Mouse (Mus musculus): ENCODE results near the gene Foxr2. TPM values are rescaled to one million over a fixed set of nuclear protein-coding genes. Genes with fewer than 3 reads are reported as not detected.

Foxr2 gene
- total RNA-seq (2012; rRNA removed), result not detected in 2 replicates
- not detected for polyA plus RNA-seq (2012; ENCODE audit: insufficient read depth in 1 of 2, insufficient read length in 2 of 2, low read depth in 1 of 2, low replicate concordance in 2 of 2, missing spikeins in 1 of 2)

- H3K27ac ChIP-seq (ENCODE audit: control insufficient read depth, low read depth, low read length), result no peak within 1 kb of the TSS
- no peak for DNase-seq (ENCODE audit: low read depth, low spot score)
- H3K9me3 ChIP-seq (replicated peaks; ENCODE audit: insufficient read depth, low read length), result no peaks in the 10 kb centered on the region
- no peaks in the 10 kb centered on the region for H3K36me3 ChIP-seq (ENCODE audit: control insufficient read depth in 1 of 2, insufficient read depth in 2 of 2, low read length in 2 of 2)
- TF ChIP-seq ZC3H11A (IDR thresholded peaks at IDR 0.05; ENCODE audit: low read depth, low read length) (no peak), UBTF (IDR thresholded peaks at IDR 0.05; ENCODE audit: borderline replicate concordance, insufficient read depth, low read depth, low read length) (no peak), KAT2A (conservative IDR thresholded peaks at IDR 0.05; ENCODE audit: low read depth, low read length) (no peak), RAD21 (IDR thresholded peaks at IDR 0.05; ENCODE audit: low read depth, low read length) (no peak), MYC (IDR thresholded peaks at IDR 0.05; ENCODE audit: low read depth, low read length) (no peak), MAX (IDR thresholded peaks at IDR 0.05; ENCODE audit: low read length) (no peak), BHLHE40 (IDR thresholded peaks at IDR 0.05; ENCODE audit: borderline replicate concordance, low read depth, low read length) (no peak), POLR2AphosphoS2 (IDR thresholded peaks at IDR 0.05; ENCODE audit: low read length) (no peak), GABPA (IDR thresholded peaks at IDR 0.05; ENCODE audit: low read depth, low read length) (no peak), HCFC1 (IDR thresholded peaks at IDR 0.05; ENCODE audit: low read depth, low read length) (no peak), ZKSCAN1 (IDR thresholded peaks at IDR 0.05; ENCODE audit: low read depth, low read length) (no peak), POLR2AphosphoS5 (IDR thresholded peaks at IDR 0.05; ENCODE audit: borderline replicate concordance, low read depth, low read length) (no peak), USF2 (IDR thresholded peaks at IDR 0.05; ENCODE audit: borderline replicate concordance in 1 of 2, insufficient read depth in 1 of 2, low read depth in 1 of 2, low read length in 2 of 2) (no peak), MAZ (IDR thresholded peaks at IDR 0.05; ENCODE audit: low read depth, low read length) (no peak), E2F4 (IDR thresholded peaks at IDR 0.05; ENCODE audit: borderline replicate concordance, low read depth, low read length) (no peak), POLR2A (IDR thresholded peaks at IDR 0.05; ENCODE audit: control insufficient read depth in 1 of 2, insufficient read depth in 1 of 2, low read depth in 1 of 2, low read length in 2 of 2, poor library complexity in 1 of 2) (no peak), CHD2 (IDR thresholded peaks at IDR 0.05; ENCODE audit: low read length) (no peak), SIN3A (IDR thresholded peaks at IDR 0.05; ENCODE audit: low read length) (no peak), ELF1 (IDR thresholded peaks at IDR 0.05; ENCODE audit: low read depth, low read length) (no peak), TAL1 (IDR thresholded peaks at IDR 0.05; ENCODE audit: low read length) (no peak)
- no peak within 1 kb of the TSS for H3K9ac ChIP-seq (ENCODE audit: control insufficient read depth, low read depth, low read length, poor library complexity, severe bottlenecking)
- H3K27me3 ChIP-seq (ENCODE audit: control insufficient read depth in 1 of 2, insufficient read depth in 2 of 2, low read length in 2 of 2), result no peaks in the 10 kb centered on the region
- no peaks in the 10 kb centered on the region for H3K79me2 ChIP-seq (ENCODE audit: control insufficient read depth, insufficient read depth, low read length, poor library complexity)
- no peak within 1 kb of the TSS for H3K4me3 ChIP-seq (ENCODE audit: control insufficient read depth in 1 of 2, insufficient read depth in 1 of 2, low read depth in 2 of 2, low read length in 2 of 2)
- H3K4me1 ChIP-seq (ENCODE audit: control insufficient read depth in 1 of 2, insufficient read depth in 2 of 2, low read length in 2 of 2), result no peaks in the 10 kb centered on the region
These were observed at the start of gene Foxr2 for GRCm38 (mm10) chrX:153118486-153118885. Foxr2 (plus strand) TSS chrX:153118786.

- no peak for TF ChIP-seq NELFE (IDR thresholded peaks at IDR 0.05; ENCODE audit: low read depth, low read length)
- TF ChIP-seq SIN3A (IDR thresholded peaks at IDR 0.05; ENCODE audit: low read length), result no peak
- no peak for TF ChIP-seq GABPA (IDR thresholded peaks at IDR 0.05; ENCODE audit: low read depth, low read length)
- TF ChIP-seq MAZ (IDR thresholded peaks at IDR 0.05; ENCODE audit: low read depth, low read length), result no peak
- no peak for TF ChIP-seq TCF12 (IDR thresholded peaks at IDR 0.05; ENCODE audit: low read depth, low read length)
- TF ChIP-seq E2F4 (IDR thresholded peaks at IDR 0.05; ENCODE audit: borderline replicate concordance, low read depth, low read length), result no peak
- Histone ChIP-seq H3K9ac (ENCODE audit: control insufficient read depth, low read depth, low read length, poor library complexity, severe bottlenecking) (no peak overlapping the region), H3K79me2 (ENCODE audit: control insufficient read depth, insufficient read depth, low read length, poor library complexity) (no peaks in the 10 kb centered on the region), H3K4me1 (ENCODE audit: control insufficient read depth in 1 of 2, insufficient read depth in 2 of 2, low read length in 2 of 2) (no peaks in the 10 kb centered on the region), H3K9me3 (replicated peaks; ENCODE audit: insufficient read depth, low read length) (no peaks in the 10 kb centered on the region), H3K27ac (ENCODE audit: control insufficient read depth, low read depth, low read length) (no peak overlapping the region), H3K27me3 (ENCODE audit: control insufficient read depth in 1 of 2, insufficient read depth in 2 of 2, low read length in 2 of 2) (no peaks in the 10 kb centered on the region), H3K36me3 (ENCODE audit: control insufficient read depth in 1 of 2, insufficient read depth in 2 of 2, low read length in 2 of 2) (no peaks in the 10 kb centered on the region), H3K4me3 (ENCODE audit: control insufficient read depth in 1 of 2, insufficient read depth in 1 of 2, low read depth in 2 of 2, low read length in 2 of 2) (no peak overlapping the region)
- no peak for DNase-seq (ENCODE audit: low read depth, low spot score)
These were observed 427 bp downstream of the Foxr2 start for GRCm38 (mm10) chrX:153119013-153119412.
